Mouse (Mus musculus) neural tube, embryonic 10.5 days (tissue): ENCODE data around the gene Sp7.

ENCODE experiments used
- DNase-seq: peaks from one replicate; pipeline ENCODE4 v3.0.0-alpha.2; 2017; ENCODE audit warnings: low spot score; ENCODE audit errors: extremely low spot score

The Sp7 gene

GRCm38 (mm10) chr15:102388942-102389341 is 22.0 kb upstream of the Sp7 start:
- DNase-seq: no peak

- no peak for DNase-seq
Measured at GRCm38 (mm10) chr15:102386640-102387039, 19.7 kb upstream of the Sp7 start.

GRCm38 (mm10) chr15:102383671-102384070 is 16.7 kb upstream of the Sp7 start:
- DNase-seq: no peak

- DNase-seq: peak; percentile 90
Measured at GRCm38 (mm10) chr15:102381575-102381974, 14.6 kb upstream of the Sp7 start.

GRCm38 (mm10) chr15:102377810-102378262 is 10.9 kb upstream of the Sp7 start:
- DNase-seq: peak; percentile 45

GRCm38 (mm10) chr15:102377163-102377543 is 10.2 kb upstream of the Sp7 start:
- DNase-seq: peak; percentile 87

- peak; percentile 81 for DNase-seq
Measured at GRCm38 (mm10) chr15:102376453-102377162, 9.6 kb upstream of the Sp7 start.

GRCm38 (mm10) chr15:102370727-102371126 is 3.7 kb upstream of the Sp7 start:
- DNase-seq: peak; percentile 34

- no peak for DNase-seq
Measured at GRCm38 (mm10) chr15:102369972-102370371, 3.0 kb upstream of the Sp7 start.

- DNase-seq: no peak
Measured at GRCm38 (mm10) chr15:102366238-102366637, 744 bp downstream of the Sp7 start.

GRCm38 (mm10) chr15:102364678-102365077 is 2.3 kb downstream of the Sp7 start:
- DNase-seq: no peak

GRCm38 (mm10) chr15:102362648-102363047 is 4.3 kb downstream of the Sp7 start:
- peak; percentile 46 for DNase-seq

- peak; percentile 31 for DNase-seq
Measured at GRCm38 (mm10) chr15:102358834-102359233, 8.1 kb downstream of the Sp7 start.

- DNase-seq: peak; percentile 54
Measured at GRCm38 (mm10) chr15:102358126-102358525, 8.9 kb downstream of the Sp7 start.

- DNase-seq: peak; percentile 42
Measured at GRCm38 (mm10) chr15:102356501-102357325, 10.3 kb downstream of the Sp7 start.

- DNase-seq: peak; percentile 86
Measured at GRCm38 (mm10) chr15:102355871-102356441, 11.0 kb downstream of the Sp7 start.

GRCm38 (mm10) chr15:102355134-102355870 is 11.7 kb downstream of the Sp7 start:
- DNase-seq: peak; percentile 87

GRCm38 (mm10) chr15:102353986-102354385 is 13.0 kb downstream of the Sp7 start:
- no peak for DNase-seq

GRCm38 (mm10) chr15:102352177-102352576 is 14.8 kb downstream of the Sp7 start:
- DNase-seq: no peak

- no peak for DNase-seq
Measured at GRCm38 (mm10) chr15:102350942-102351291, 16.1 kb downstream of the Sp7 start.

- peak; percentile 96 for DNase-seq
Measured at GRCm38 (mm10) chr15:102350138-102350941, 16.6 kb downstream of the Sp7 start, which contains the start of gene Aaas. Gene Aaas, minus strand, starts transcription at chr15:102350771.
